Mouse (Mus musculus) heart, embryonic 14.5 days (tissue): ENCODE measurements around the gene Eif4enif1. TPM values are rescaled to one million over a fixed set of nuclear protein-coding genes. Genes with fewer than 3 reads are reported as not detected.
"Not testable (repeated sequence)": the region's sequence is repeated elsewhere in the genome, so short reads cannot be mapped to it uniquely, and the experiment has no call there.

ENCODE experiments used
- ATAC-seq: fragments of 200-750 bp; cut with Nextera tagmentation; 2 replicates; pipeline ENCODE4 v1.8.0; 2017; ENCODE audit warnings: low read depth, moderate TSS enrichment; ENCODE audit not compliant: insufficient number of reproducible peaks, insufficient read depth, low FRiP score
- H3K27ac ChIP-seq, 2 experiments: fragments of 200-500 bp in 1 of 2; fragments of 300-500 bp in 1 of 2; sonication (generic) in 1 of 2; replicated peaks in 1 of 2; 2 replicates each; pipeline ENCODE4 v1.5.1; 2012 to 2014; ENCODE audit warnings: low read depth in 2 of 2, low read length in 2 of 2, control low read depth in 1 of 2, mild to moderate bottlenecking in 1 of 2, mixed read lengths in 1 of 2; ENCODE audit not compliant: control insufficient read depth in 1 of 2, insufficient read depth in 1 of 2
- H3K27me3 ChIP-seq: fragments of 300-500 bp; sonication (generic); 2 replicates; pipeline ENCODE4 v1.6.1; 2014; ENCODE audit warnings: mild to moderate bottlenecking, low read length, control low read depth; ENCODE audit not compliant: control insufficient read depth, insufficient read depth
- H3K36me3 ChIP-seq: fragments of 300-500 bp; sonication (generic); 2 replicates; pipeline ENCODE4 v1.6.1; 2014; ENCODE audit warnings: mild to moderate bottlenecking, control low read depth, low read length, mixed read lengths; ENCODE audit not compliant: control insufficient read depth, insufficient read depth
- H3K4me1 ChIP-seq, 2 experiments: fragments of 200-500 bp in 1 of 2; fragments of 300-500 bp in 1 of 2; sonication (generic) in 1 of 2; 2 replicates each; pipeline ENCODE4 v1.6.1; 2012 to 2014; ENCODE audit warnings: low read length in 2 of 2, control low read depth in 1 of 2, mixed read lengths in 1 of 2; ENCODE audit not compliant: control insufficient read depth in 2 of 2, insufficient read depth in 2 of 2
- H3K4me2 ChIP-seq: fragments of 300-500 bp; sonication (generic); 2 replicates; pipeline ENCODE4 v1.6.1; 2014; ENCODE audit warnings: mild to moderate bottlenecking, low read length
- H3K4me3 ChIP-seq, 2 experiments: fragments of 200-500 bp in 1 of 2; fragments of 300-500 bp in 1 of 2; sonication (generic) in 1 of 2; 2 replicates each; pipeline ENCODE4 v1.5.1; 2012 to 2014; ENCODE audit warnings: low read length in 2 of 2, mild to moderate bottlenecking in 2 of 2, control low read depth in 1 of 2, low read depth in 1 of 2, moderate library complexity in 1 of 2; ENCODE audit not compliant: control insufficient read depth in 1 of 2, insufficient read depth in 1 of 2
- H3K9ac ChIP-seq: fragments of 300-500 bp; sonication (generic); 2 replicates; pipeline ENCODE4 v1.6.1; 2014; ENCODE audit warnings: mild to moderate bottlenecking, low read length
- H3K9me3 ChIP-seq: fragments of 300-500 bp; sonication (generic); 2 replicates; pipeline ENCODE4 v1.6.1; 2016; ENCODE audit warnings: low read length, control low read depth; ENCODE audit not compliant: control insufficient read depth
- WGBS: fragments of 180-500 bp; shearing (Covaris S2); extraction: QIAGEN DNeasy Blood & Tissue Kit; methylation state at CpG from one replicate; pipeline ENCODE4 v1.1.7; 2014; 5-methylcytosine and 5-hydroxymethylcytosine counted together
- polyA plus RNA-seq: library from polyadenylated mRNA; unstranded; fragments of >200 nt; fragmentation: Nextera tagmentation; extraction: Ambion mirVana; gene quantifications from 2 replicates; pipeline ENCODE4 v1.2.1, GENCODE M21; 2014

Gene Eif4enif1
- polyA plus RNA-seq = 45.1 and 47.5 TPM in 2 replicates

DNA sequence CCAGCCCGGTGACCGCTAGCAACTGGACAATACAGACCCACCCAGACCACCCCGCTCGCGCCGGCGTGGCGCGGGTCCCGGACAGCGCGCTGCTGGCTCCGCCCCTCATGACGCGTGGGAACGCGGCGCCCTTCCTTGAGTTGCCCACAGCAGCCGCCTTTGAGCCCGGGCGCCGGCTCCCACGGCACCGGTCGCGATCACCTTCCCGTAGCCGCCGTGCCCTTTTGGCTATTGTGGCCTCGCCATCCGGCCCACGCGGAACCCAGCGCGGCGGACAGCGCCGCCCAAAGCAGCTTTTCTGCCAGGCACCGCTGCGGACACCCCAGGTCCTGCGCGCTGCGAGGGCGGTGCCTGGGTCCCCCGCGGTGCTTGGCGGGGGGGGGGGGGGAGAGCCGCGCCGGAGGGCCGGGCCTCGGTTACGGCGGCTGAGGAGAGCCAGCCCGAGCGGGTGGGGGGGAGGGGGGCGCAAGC, at the start of gene Eif4enif1:
Gene Eif4enif1 (plus strand): TSS at position 162 of the 471 bp plus-strand sequence.
- peak; percentile 63 for ATAC-seq
- H3K9me3 ChIP-seq = no peaks in the 10 kb centered on the region
- peak within 1 kb of the TSS; percentile 62 for H3K9ac ChIP-seq
- H3K4me3 ChIP-seq = peak within 1 kb of the TSS; percentile 40 to 56
- no peaks in the 10 kb centered on the region for H3K4me1 ChIP-seq
- WGBS = under 1% methylated on average over 48 of the region's 57 CpGs
- no peaks in the 10 kb centered on the region for H3K27me3 ChIP-seq
- peak within 1 kb of the TSS; percentile 43 for H3K4me2 ChIP-seq
- H3K36me3 ChIP-seq = peaks cover 27% of the 10 kb centered on the region
- peak within 1 kb of the TSS; percentile 37 to 82 for H3K27ac ChIP-seq

DNA sequence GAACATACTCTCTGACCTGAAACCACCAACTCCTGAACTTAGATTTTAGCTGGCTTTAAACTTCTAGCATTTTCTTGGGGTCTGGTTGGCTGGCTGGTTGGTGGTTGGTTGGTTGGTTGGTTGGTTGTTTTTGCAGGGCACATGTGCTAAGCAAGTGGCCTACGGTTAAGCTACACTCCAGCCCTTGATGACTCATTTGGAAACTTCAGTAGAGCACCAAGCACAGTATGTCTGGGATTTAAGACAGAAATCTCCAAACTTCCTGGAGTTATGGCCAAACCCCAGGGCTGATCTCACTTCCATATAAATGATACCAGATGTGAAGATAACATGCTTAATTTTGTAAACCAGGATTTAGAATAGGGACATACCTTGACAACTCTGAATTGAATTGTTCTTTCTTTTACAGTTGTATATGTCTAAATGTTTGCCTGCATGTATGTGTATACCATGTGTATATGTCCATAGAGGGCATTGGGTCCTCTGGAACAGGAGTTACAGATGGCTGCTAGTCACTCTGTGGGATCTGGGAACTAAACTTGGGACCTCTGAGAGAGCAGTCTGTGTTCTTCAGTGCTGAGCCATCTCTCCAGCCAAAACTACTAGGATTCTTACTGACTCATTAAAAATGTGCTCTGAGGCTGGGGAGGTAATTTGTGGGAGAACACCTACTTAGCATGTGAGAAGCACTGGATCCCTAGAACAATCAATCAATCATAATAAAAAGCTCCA, 48.4 kb upstream of the Eif4enif1 start:
- not testable (repeated sequence) for H3K9me3 ChIP-seq, H3K9ac ChIP-seq, H3K4me2 ChIP-seq, H3K27me3 ChIP-seq, H3K36me3 ChIP-seq, H3K4me3 ChIP-seq, H3K27ac ChIP-seq, H3K4me1 ChIP-seq
- ATAC-seq = peak; percentile 49
- 71% methylated on average over 1 of the region's 1 CpGs for WGBS

DNA sequence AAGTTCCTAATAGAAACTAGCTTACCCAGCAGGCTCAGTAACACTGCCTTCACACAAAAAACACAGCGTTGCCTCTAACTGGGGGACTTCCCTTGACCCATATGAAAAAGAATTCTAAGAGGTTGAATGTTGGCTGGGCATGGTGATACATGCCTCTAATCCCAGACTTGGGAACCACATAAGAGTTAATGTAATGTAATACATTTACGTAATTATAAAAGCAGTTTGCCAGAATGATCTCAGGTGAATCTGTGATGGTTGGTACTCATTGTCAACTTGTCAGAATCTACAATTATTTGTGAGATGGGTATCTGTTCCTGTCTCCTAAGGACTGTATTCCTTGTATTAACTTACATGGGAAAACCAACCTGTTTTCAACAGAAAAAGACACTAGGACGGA, 45.2 kb upstream of the Eif4enif1 start:
- H3K9me3 ChIP-seq, H3K27ac ChIP-seq, H3K36me3 ChIP-seq, H3K4me3 ChIP-seq, H3K4me1 ChIP-seq, H3K27me3 ChIP-seq, H3K4me2 ChIP-seq, H3K9ac ChIP-seq, ATAC-seq: not testable (repeated sequence)
- 92% methylated on average over 2 of the region's 3 CpGs for WGBS

DNA sequence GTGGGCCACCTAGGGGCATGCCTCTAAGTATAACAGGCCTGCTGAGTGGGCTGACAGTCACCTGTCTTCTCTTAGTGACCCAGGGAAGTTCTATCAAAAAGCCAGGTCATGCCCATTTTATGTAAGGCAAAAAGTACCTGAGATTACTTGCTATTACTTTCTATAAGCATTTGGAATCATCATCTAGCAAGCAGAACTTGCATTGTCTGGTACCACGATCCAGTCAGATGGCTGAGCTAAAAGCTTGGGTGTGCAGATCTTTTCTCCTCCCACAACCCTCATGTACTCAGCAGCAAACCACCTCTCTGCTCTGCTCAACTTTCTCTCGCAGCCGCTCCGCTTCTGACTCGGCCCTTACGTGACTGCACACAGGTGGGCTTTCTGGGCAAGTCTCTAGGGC, 44.2 kb upstream of the Eif4enif1 start:
- WGBS = 94% methylated on average over 6 of the region's 6 CpGs

DNA sequence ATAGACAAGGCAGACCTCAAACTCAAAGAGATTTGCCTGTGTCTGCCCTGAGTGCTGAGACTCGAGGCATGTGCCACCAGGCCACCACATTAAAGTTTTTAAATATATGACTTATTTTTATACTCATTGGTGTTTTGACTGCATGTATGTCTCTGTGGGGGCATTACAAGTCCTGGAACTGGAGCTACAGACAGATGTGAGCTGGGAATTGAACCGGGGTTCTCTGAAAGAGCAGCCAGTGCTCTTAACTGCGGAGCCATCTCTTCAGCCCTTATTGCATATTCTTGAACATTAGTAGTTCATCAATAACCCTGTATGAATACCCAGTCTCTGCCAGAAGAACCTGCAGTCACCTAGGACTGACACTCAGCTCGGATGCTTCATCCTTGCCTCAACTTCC, 43.4 kb upstream of the Eif4enif1 start:
- 83% methylated on average over 4 of the region's 4 CpGs for WGBS
- not testable (repeated sequence) for H3K9me3 ChIP-seq, ATAC-seq, H3K4me2 ChIP-seq, H3K4me1 ChIP-seq, H3K9ac ChIP-seq, H3K36me3 ChIP-seq, H3K27me3 ChIP-seq, H3K27ac ChIP-seq, H3K4me3 ChIP-seq

More for the DNA sequence above, 44.2 kb upstream of the Eif4enif1 start:
- H3K4me2 ChIP-seq, H3K27ac ChIP-seq, ATAC-seq, H3K4me3 ChIP-seq, H3K4me1 ChIP-seq, H3K27me3 ChIP-seq, H3K9me3 ChIP-seq, H3K9ac ChIP-seq, H3K36me3 ChIP-seq: not testable (repeated sequence)

DNA sequence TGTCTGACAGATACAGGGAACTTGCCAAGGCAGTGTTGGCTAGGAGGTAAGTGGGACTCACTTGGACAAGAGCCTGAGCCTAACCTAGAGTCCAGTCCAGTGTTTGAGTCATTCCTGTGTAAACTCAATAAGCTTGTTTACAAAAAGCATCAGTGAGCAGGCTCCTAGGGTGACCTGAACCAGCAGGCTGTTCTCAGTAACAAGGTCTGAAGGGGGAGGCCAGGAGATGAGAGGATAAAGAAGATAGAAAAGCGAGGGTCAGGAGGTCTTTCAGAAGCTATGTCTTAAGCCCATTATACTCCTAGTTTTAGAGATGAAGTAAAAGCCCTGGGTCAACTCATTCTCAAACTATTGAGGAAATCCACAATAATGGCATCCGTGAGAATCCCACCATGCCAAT, 40.8 kb upstream of the Eif4enif1 start:
- ATAC-seq, H3K9ac ChIP-seq, H3K4me3 ChIP-seq, H3K4me2 ChIP-seq, H3K27ac ChIP-seq, H3K27me3 ChIP-seq, H3K4me1 ChIP-seq, H3K9me3 ChIP-seq, H3K36me3 ChIP-seq: not testable (repeated sequence)
- 43% methylated on average over 1 of the region's 2 CpGs for WGBS

DNA sequence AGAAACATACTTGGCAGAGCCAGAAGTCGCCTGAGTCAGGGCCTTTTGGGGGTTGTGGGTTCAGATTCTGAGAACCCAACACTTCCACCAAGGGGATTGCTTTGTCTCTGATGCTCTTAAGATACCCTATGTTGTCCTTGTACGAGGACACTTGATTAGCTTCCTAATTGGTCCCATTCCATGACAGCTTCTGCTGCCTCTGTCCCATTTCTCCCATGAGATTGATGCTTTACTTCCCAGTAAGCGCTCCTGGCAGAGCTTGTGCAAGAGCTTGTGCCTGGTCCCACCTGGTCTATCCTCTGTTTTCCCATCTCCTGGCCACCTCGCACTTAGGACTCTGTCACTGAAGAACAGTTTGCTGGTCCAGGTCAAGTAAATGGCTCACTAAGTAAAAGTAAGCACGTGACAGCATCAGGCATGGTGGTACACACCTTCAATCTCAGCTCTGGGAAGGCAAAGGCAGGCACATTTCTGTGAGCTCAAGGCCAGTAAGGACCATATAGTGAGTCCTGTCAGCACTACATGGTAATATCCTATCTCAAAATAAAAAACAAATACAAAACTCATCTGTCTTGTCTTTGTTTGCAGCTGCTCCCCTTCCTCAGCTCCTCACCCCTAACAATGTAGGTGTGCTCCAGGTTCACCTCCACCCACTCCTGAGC, 39.8 kb upstream of the Eif4enif1 start:
- not testable (repeated sequence) for H3K4me3 ChIP-seq, H3K9me3 ChIP-seq, H3K27ac ChIP-seq, H3K4me1 ChIP-seq, H3K36me3 ChIP-seq, H3K4me2 ChIP-seq, H3K27me3 ChIP-seq, H3K9ac ChIP-seq
- WGBS = 55% methylated on average over 5 of the region's 5 CpGs
- ATAC-seq = peak; percentile 16
